Mouse (Mus musculus): Measurements from ENCODE around the gene Cdca8.

Gene Cdca8

GRCm38 (mm10) chr4:124880599-124880998, 58.5 kb downstream of the Cdca8 start, which contains the start of gene Epha10:
Gene Epha10 (plus strand): TSS chr4:124880899.
- peak; percentile 19 for DNase-seq (ENCODE audit: low spot score)

- no peak for DNase-seq (ENCODE audit: low spot score)
Observed at GRCm38 (mm10) chr4:124872719-124873118, 66.4 kb downstream of the Cdca8 start.
